Mouse (Mus musculus) kidney, postnatal 0 days (tissue): Measurements from ENCODE around the gene Ankrd17. TPM values are rescaled to one million over a fixed set of nuclear protein-coding genes. Genes with fewer than 3 reads are reported as not detected.

Experiments used
- ATAC-seq: fragments of 200-750 bp; cut with Nextera tagmentation; replicated peaks from 2 replicates; pipeline ENCODE4 v1.8.0; 2017; ENCODE audit warnings: low read depth, moderate number of reproducible peaks, moderate TSS enrichment, moderate library complexity; ENCODE audit not compliant: low FRiP score
- DNase-seq: peaks from one replicate; pipeline ENCODE4 v3.0.0-alpha.2; 2016; ENCODE audit warnings: low spot score
- H3K27ac ChIP-seq: fragments of 300-500 bp; sonication (generic); 2 replicates; pipeline ENCODE4 v1.5.1; 2014; ENCODE audit warnings: mild to moderate bottlenecking
- H3K27me3 ChIP-seq: fragments of 300-500 bp; sonication (generic); 2 replicates; pipeline ENCODE4 v1.6.1; 2014; ENCODE audit warnings: low read length, mixed read lengths; ENCODE audit not compliant: insufficient read depth
- H3K36me3 ChIP-seq: fragments of 300-500 bp; sonication (generic); 2 replicates; pipeline ENCODE4 v1.6.1; 2014; ENCODE audit warnings: low read length, mixed read lengths; ENCODE audit not compliant: insufficient read depth
- H3K4me1 ChIP-seq: fragments of 300-500 bp; sonication (generic); replicated peaks from 2 replicates; pipeline ENCODE4 v1.6.1; 2014; ENCODE audit warnings: antibody characterized with exemption, low read length, mixed read lengths; ENCODE audit not compliant: insufficient read depth
- H3K4me2 ChIP-seq: fragments of 300-500 bp; sonication (generic); 2 replicates; pipeline ENCODE4 v1.6.1; 2014; ENCODE audit warnings: mild to moderate bottlenecking, low read length, moderate library complexity, mixed read lengths
- H3K4me3 ChIP-seq: fragments of 300-500 bp; sonication (generic); replicated peaks from 2 replicates; pipeline ENCODE4 v1.5.1; 2014; ENCODE audit warnings: low read depth, low read length
- H3K9ac ChIP-seq: fragments of 300-500 bp; sonication (generic); 2 replicates; pipeline ENCODE4 v1.6.1; 2014; ENCODE audit warnings: low read depth, low read length
- H3K9me3 ChIP-seq: fragments of 300-500 bp; sonication (generic); replicated peaks from 2 replicates; pipeline ENCODE4 v1.6.1; 2016; ENCODE audit warnings: low read length, inconsistent platforms, mixed read lengths
- CTCF ChIP-seq: IDR thresholded peaks from 2 replicates; pipeline ENCODE4 v1.5.1; 2016; ENCODE audit warnings: antibody characterized with exemption, low read depth, mild to moderate bottlenecking, moderate library complexity
- WGBS: fragments of 180-500 bp; shearing (Covaris S2); extraction: QIAGEN DNeasy Blood & Tissue Kit; methylation state at CpG from one replicate; pipeline ENCODE4 v1.1.7; 2014; 5-methylcytosine and 5-hydroxymethylcytosine counted together
- polyA plus RNA-seq: library from polyadenylated mRNA; unstranded; fragments of >200 nt; fragmentation: Nextera tagmentation; extraction: Ambion mirVana; gene quantifications from 2 replicates; pipeline ENCODE4 v1.2.1, GENCODE M21; 2015

The Ankrd17 gene
- polyA plus RNA-seq, 1 experiment from 2014 or later = 23.2 TPM

- H3K27ac ChIP-seq = no peak overlapping the region
- TF ChIP-seq CTCF = peak; percentile 29; the same call in 1 of the 2 replicates
- H3K4me1 ChIP-seq = no peaks in the 10 kb centered on the region
- no peak overlapping the region for H3K9ac ChIP-seq
- DNase-seq (no peak), ATAC-seq (no peak)
- H3K9me3 ChIP-seq = no peaks in the 10 kb centered on the region
- H3K27me3 ChIP-seq = no peaks in the 10 kb centered on the region
- no peaks in the 10 kb centered on the region for H3K36me3 ChIP-seq
- H3K4me2 ChIP-seq = no peak overlapping the region
- no peak overlapping the region for H3K4me3 ChIP-seq
- 60% methylated on average over 5 of the region's 5 CpGs for WGBS
Measured at GRCm38 (mm10) chr5:90393764-90394163, 27.4 kb upstream of the Ankrd17 start.

- WGBS = 49% methylated on average over 1 of the region's 1 CpGs
- ATAC-seq (no peak), DNase-seq (no peak)
- Histone ChIP-seq H3K4me3 (no peak overlapping the region), H3K27ac (no peak overlapping the region), H3K9me3 (no peaks in the 10 kb centered on the region), H3K4me1 (no peaks in the 10 kb centered on the region), H3K9ac (no peak overlapping the region), H3K27me3 (no peaks in the 10 kb centered on the region), H3K4me2 (no peak overlapping the region), H3K36me3 (no peaks in the 10 kb centered on the region)
- TF ChIP-seq CTCF = peak; percentile 55
Measured at GRCm38 (mm10) chr5:90383080-90383479, 16.7 kb upstream of the Ankrd17 start.

- Histone ChIP-seq H3K27me3 (no peaks in the 10 kb centered on the region), H3K36me3 (no peaks in the 10 kb centered on the region), H3K27ac (no peak overlapping the region), H3K4me3 (no peak overlapping the region), H3K9ac (no peak overlapping the region), H3K9me3 (no peaks in the 10 kb centered on the region), H3K4me1 (no peaks in the 10 kb centered on the region), H3K4me2 (no peak overlapping the region)
- DNase-seq = no peak
- ATAC-seq = no peak
- whole genome bisulfite sequencing = 55% methylated on average over 4 of the region's 4 CpGs
- TF ChIP-seq CTCF = no peak
Measured at GRCm38 (mm10) chr5:90381458-90381857, 15.1 kb upstream of the Ankrd17 start.

GRCm38 (mm10) chr5:90373708-90374107, 7.3 kb upstream of the Ankrd17 start:
- H3K4me3 ChIP-seq = no peak overlapping the region
- TF ChIP-seq CTCF = no peak
- H3K4me1 ChIP-seq = no peaks in the 10 kb centered on the region
- ATAC-seq = no peak
- H3K9ac ChIP-seq = no peak overlapping the region
- H3K27ac ChIP-seq = no peak overlapping the region
- H3K9me3 ChIP-seq = no peaks in the 10 kb centered on the region
- no peaks in the 10 kb centered on the region for H3K27me3 ChIP-seq
- DNase-seq = no peak
- 87% methylated on average over 4 of the region's 4 CpGs for WGBS
- H3K4me2 ChIP-seq = no peak overlapping the region
- H3K36me3 ChIP-seq = no peaks in the 10 kb centered on the region

GRCm38 (mm10) chr5:90370401-90370800, 4.0 kb upstream of the Ankrd17 start:
- no peak for TF ChIP-seq CTCF
- Histone ChIP-seq H3K27me3 (no peaks in the 10 kb centered on the region), H3K9me3 (no peaks in the 10 kb centered on the region), H3K4me1 (no peaks in the 10 kb centered on the region), H3K36me3 (no peaks in the 10 kb centered on the region), H3K27ac (no peak overlapping the region), H3K4me3 (no peak overlapping the region), H3K9ac (no peak overlapping the region), H3K4me2 (no peak overlapping the region)
- DNase-seq (no peak), ATAC-seq (no peak)
- WGBS = 84% methylated on average over 5 of the region's 5 CpGs

- no peaks in the 10 kb centered on the region for H3K27me3 ChIP-seq
- peak within 1 kb of the TSS; percentile 97 for H3K4me3 ChIP-seq
- no peaks in the 10 kb centered on the region for H3K9me3 ChIP-seq
- peak within 1 kb of the TSS; percentile 99 for H3K9ac ChIP-seq
- peaks cover 8% of the 10 kb centered on the region; the same call in 1 of the 2 replicates for H3K4me1 ChIP-seq
- peak within 1 kb of the TSS; percentile 77 for H3K4me2 ChIP-seq
- TF ChIP-seq CTCF = no peak
- H3K36me3 ChIP-seq = no peaks in the 10 kb centered on the region
- DNase-seq (no peak), ATAC-seq (no peak)
- WGBS = 0% methylated on average over 7 of the region's 7 CpGs
- H3K27ac ChIP-seq = peak within 1 kb of the TSS; percentile 99
Measured at GRCm38 (mm10) chr5:90367067-90367303, 608 bp upstream of the Ankrd17 start, which contains the start of gene Gm9958. TSS of gene Gm9958 (plus strand) at chr5:90367204.

- DNase-seq (peak; percentile 68), ATAC-seq (peak; percentile 24)
- Histone ChIP-seq H3K4me1 (peaks cover 8% of the 10 kb centered on the region; the same call in 1 of the 2 replicates), H3K9me3 (no peaks in the 10 kb centered on the region), H3K36me3 (no peaks in the 10 kb centered on the region), H3K27me3 (no peaks in the 10 kb centered on the region), H3K9ac (peak overlapping the region; percentile 99), H3K27ac (peak overlapping the region; percentile 99), H3K4me2 (peak overlapping the region; percentile 77), H3K4me3 (peak overlapping the region; percentile 97)
- WGBS = under 1% methylated on average over 57 of the region's 61 CpGs
- TF ChIP-seq CTCF = 0 out of 2 replicates have a peak, but pooled peaks have one; percentile 2
Measured at GRCm38 (mm10) chr5:90365141-90365951, 1.0 kb downstream of the Ankrd17 start.
